Comparison of ENCODE assay signal across 9 mouse cellular contexts in genomic region chr3:88686734-88687611, GRCm38 (mm10). TPM values are rescaled to one million over a fixed set of nuclear protein-coding genes. Genes with fewer than 3 reads are reported as not detected.
DNase-seq lines count a peak whose midpoint lies in the region; ATAC-seq lines count a peak whose summit lies in the region.
"Had no signal": no experiment of that assay in that cellular context is flagged by ENCODE, and none has a peak within 500 bp of the region (broad histone marks: within the 10 kb centered on the region; RNA-seq: fewer than 3 reads in every experiment).

No protein-coding gene starts in this region.

- H3K9me3 ChIP-seq in kidney, embryonic 14.5 days (ENCODE audit: control insufficient read depth, low read length) = no peaks in the 10 kb centered on the region
- no peaks in the 10 kb centered on the region for H3K9me3 ChIP-seq in hindbrain, embryonic 10.5 days
- no peaks in the 10 kb centered on the region for H3K9me3 ChIP-seq in midbrain, embryonic 12.5 days

- H3K9ac ChIP-seq in kidney, embryonic 14.5 days (ENCODE audit: low read depth, low read length) = peak overlapping the region; percentile 99
- H3K9ac ChIP-seq in midbrain, embryonic 12.5 days (replicated peaks) = peak overlapping the region; percentile 97

- intact Hi-C loops in left cerebral cortex, postnatal 36 days (cut with DNase I) = no loop called here

- no peak for DNase-seq in kidney, adult 11 months
- peak; percentile 19 to 23 for DNase-seq in adrenal gland, postnatal 36 days
- no peak for DNase-seq in hindbrain, embryonic 10.5 days (ENCODE audit: low spot score)
- DNase-seq in thymus, postnatal 10 days (ENCODE audit: low spot score in 2 of 2) = no peak
- no peak for DNase-seq in gastrocnemius, adult 8-10 months (ENCODE audit: low spot score in 2 of 2)
- DNase-seq in left cerebral cortex, postnatal 36 days (ENCODE audit: low spot score in 2 of 2) = no peak

- H3K27me3 ChIP-seq in kidney, embryonic 14.5 days (ENCODE audit: control insufficient read depth, insufficient read depth, low read length) = no peaks in the 10 kb centered on the region
- H3K27me3 ChIP-seq in hindbrain, embryonic 10.5 days (ENCODE audit: insufficient read depth, poor library complexity, severe bottlenecking) = no peaks in the 10 kb centered on the region
- no peaks in the 10 kb centered on the region for H3K27me3 ChIP-seq in midbrain, embryonic 12.5 days

- H3K4me3 ChIP-seq in kidney, embryonic 14.5 days (ENCODE audit: low read length) = peak overlapping the region; percentile 99
- peak overlapping the region; percentile 98 for H3K4me3 ChIP-seq in hindbrain, embryonic 10.5 days
- H3K4me3 ChIP-seq in midbrain, embryonic 12.5 days = peak overlapping the region; percentile 98

- WGBS in kidney, embryonic 14.5 days = 31% methylated on average over 13 of the region's 13 CpGs
- 65% methylated on average over 13 of the region's 13 CpGs for WGBS in hindbrain, embryonic 10.5 days
- WGBS in midbrain, embryonic 12.5 days = 65% methylated on average over 13 of the region's 13 CpGs

- no peak overlapping the region for H3K27ac ChIP-seq in kidney, embryonic 14.5 days (ENCODE audit: low read depth, low read length)
- peak overlapping the region; percentile 99 for H3K27ac ChIP-seq in hindbrain, embryonic 10.5 days
- H3K27ac ChIP-seq in midbrain, embryonic 12.5 days (replicated peaks) = peak overlapping the region; percentile 89

- no peak for ATAC-seq in kidney, embryonic 14.5 days (ENCODE audit: low FRiP score, low TSS enrichment)
- ATAC-seq in midbrain, embryonic 12.5 days (ENCODE audit: low FRiP score, low read depth) = no peak

- H3K4me2 ChIP-seq in kidney, embryonic 14.5 days (replicated peaks; ENCODE audit: low read depth, low read length) = peak overlapping the region; percentile 94
- H3K4me2 ChIP-seq in midbrain, embryonic 12.5 days (replicated peaks) = peak overlapping the region; percentile 84

- peaks cover 42% of the 10 kb centered on the region for H3K36me3 ChIP-seq in kidney, embryonic 14.5 days (ENCODE audit: control insufficient read depth, insufficient read depth, low read length)
- peaks cover 53% of the 10 kb centered on the region for H3K36me3 ChIP-seq in hindbrain, embryonic 10.5 days
- peaks cover 40% of the 10 kb centered on the region for H3K36me3 ChIP-seq in midbrain, embryonic 12.5 days

- H3K4me1 ChIP-seq in kidney, embryonic 14.5 days (ENCODE audit: control insufficient read depth, insufficient read depth, low read length) = peaks cover 7% of the 10 kb centered on the region; the same call in 1 of the 2 replicates
- H3K4me1 ChIP-seq in hindbrain, embryonic 10.5 days (replicated peaks) = peaks cover 22% of the 10 kb centered on the region
- peaks cover 24% of the 10 kb centered on the region for H3K4me1 ChIP-seq in midbrain, embryonic 12.5 days

RNA-seq across cellular contexts. Expression of gene Khdc4, which starts 1.4 kb away (rescaled TPM):
- 58.1 and 103 TPM in 2 replicates for polyA plus RNA-seq in kidney, embryonic 14.5 days (2014; fragmentation: Nextera tagmentation; extraction: Ambion mirVana)
- total RNA-seq in adrenal gland, postnatal 36 days (2021) = 10 to 100 TPM; 46.5 to 64.3 TPM
- 99.6 and 102 TPM in 2 replicates for polyA plus RNA-seq in hindbrain, embryonic 10.5 days (2016; fragmentation: Nextera tagmentation; extraction: Ambion mirVana)
- 122 and 123 TPM in 2 replicates for polyA plus RNA-seq in midbrain, embryonic 12.5 days (2016; fragmentation: Nextera tagmentation; extraction: Ambion mirVana)
- 10 to 100 TPM; 15.5 to 19.1 (median 17.7) TPM for total RNA-seq in gastrocnemius, adult 8-10 months (2022)
- 10 to 100 TPM; 42.4 to 63.2 TPM for total RNA-seq in left cerebral cortex, postnatal 36 days (2021)

RNA-seq across cellular contexts. Expression of gene Rit1, which starts 29.7 kb away (rescaled TPM):
- polyA plus RNA-seq in kidney, embryonic 14.5 days (2014; fragmentation: Nextera tagmentation; extraction: Ambion mirVana) = 44.7 and 46.4 TPM in 2 replicates
- total RNA-seq in adrenal gland, postnatal 36 days (2021) = 10 to 100 TPM; 49.9 to 58.4 TPM
- 35.7 and 48.5 TPM in 2 replicates for polyA plus RNA-seq in hindbrain, embryonic 10.5 days (2016; fragmentation: Nextera tagmentation; extraction: Ambion mirVana)
- polyA plus RNA-seq in midbrain, embryonic 12.5 days (2016; fragmentation: Nextera tagmentation; extraction: Ambion mirVana) = 43.6 and 44.7 TPM in 2 replicates
- 10 to 100 TPM; 18.4 to 27.6 (median 20.6) TPM for total RNA-seq in gastrocnemius, adult 8-10 months (2022)
- total RNA-seq in left cerebral cortex, postnatal 36 days (2021) = 10 to 100 TPM; 47.9 to 51.3 TPM

RNA-seq across cellular contexts. Expression of gene Rxfp4, which starts 34.0 kb away (rescaled TPM):
- polyA plus RNA-seq in kidney, embryonic 14.5 days (2014; fragmentation: Nextera tagmentation; extraction: Ambion mirVana) = not detected in 2 replicates
- not detected for total RNA-seq in adrenal gland, postnatal 36 days (2021)
- not detected in 2 replicates for polyA plus RNA-seq in hindbrain, embryonic 10.5 days (2016; fragmentation: Nextera tagmentation; extraction: Ambion mirVana)
- polyA plus RNA-seq in midbrain, embryonic 12.5 days (2016; fragmentation: Nextera tagmentation; extraction: Ambion mirVana) = not detected in 2 replicates
- total RNA-seq in gastrocnemius, adult 8-10 months (2022) = not detected
- total RNA-seq in left cerebral cortex, postnatal 36 days (2021) = not detected
- total RNA-seq: common myeloid progenitor, adult 5-6 weeks had no signal

Comparison
In these comparisons a context has a peak if more than half of its experiments do, and no peak if none do; other contexts are left out.
1. DNase-seq: peak in adrenal gland, postnatal 36 days (2 of 2); none in kidney, adult 11 months (single experiment), hindbrain, embryonic 10.5 days (single experiment), thymus, postnatal 10 days (0 of 2), gastrocnemius, adult 8-10 months (0 of 2) and left cerebral cortex, postnatal 36 days (0 of 2).
2. Peak in every context shown above with its lines, with median percentiles within 50 percentile points of each other: H3K4me3 ChIP-seq.